Mouse (Mus musculus) liver, postnatal 0 days (tissue): ENCODE measurements around the gene Sema3f. TPM values are rescaled to one million over a fixed set of nuclear protein-coding genes. Genes with fewer than 3 reads are reported as not detected.
A peak's percentile ranks its signal among the peaks of the same experiment; 100 is the strongest.

Experiments used
- ATAC-seq: fragments of 200-750 bp; cut with Nextera tagmentation; 2 replicates; pipeline ENCODE4 v1.8.0; 2017; ENCODE audit warnings: mild to moderate bottlenecking, moderate library complexity
- DNase-seq: peaks from one replicate; pipeline ENCODE4 v3.0.0-alpha.2; 2016
- H3K27ac ChIP-seq: fragments of 300-500 bp; sonication (generic); 2 replicates; pipeline ENCODE4 v1.5.1; 2014; ENCODE audit warnings: antibody characterized with exemption, moderate library complexity, mild to moderate bottlenecking, low read depth
- H3K27me3 ChIP-seq: fragments of 300-500 bp; sonication (generic); 2 replicates; pipeline ENCODE4 v1.6.1; 2014; ENCODE audit warnings: low read length, control low read depth, mixed read lengths; ENCODE audit not compliant: insufficient read depth
- H3K36me3 ChIP-seq: fragments of 300-500 bp; sonication (generic); replicated peaks from 2 replicates; pipeline ENCODE4 v1.6.1; 2014; ENCODE audit warnings: mild to moderate bottlenecking, control low read depth, low read length, moderate library complexity, mixed read lengths; ENCODE audit not compliant: insufficient read depth
- H3K4me1 ChIP-seq: fragments of 300-500 bp; sonication (generic); 2 replicates; pipeline ENCODE4 v1.6.1; 2014; ENCODE audit warnings: antibody characterized with exemption, mild to moderate bottlenecking, control low read depth; ENCODE audit not compliant: insufficient read depth
- H3K4me2 ChIP-seq: fragments of 300-500 bp; sonication (generic); 2 replicates; pipeline ENCODE4 v1.6.1; 2014; ENCODE audit warnings: low read depth, mild to moderate bottlenecking, low read length, moderate library complexity, mixed read lengths
- H3K4me3 ChIP-seq: fragments of 300-500 bp; sonication (generic); 2 replicates; pipeline ENCODE4 v1.5.1; 2014; ENCODE audit warnings: low read depth, low read length
- H3K9ac ChIP-seq: fragments of 300-500 bp; sonication (generic); replicated peaks from 2 replicates; pipeline ENCODE4 v1.6.1; 2014; ENCODE audit warnings: mild to moderate bottlenecking, moderate library complexity
- H3K9me3 ChIP-seq: fragments of 300-500 bp; sonication (generic); 2 replicates; pipeline ENCODE4 v1.6.1; 2016; ENCODE audit warnings: mild to moderate bottlenecking, control low read depth, low read length, mixed read lengths
- CTCF ChIP-seq: sonication (generic); IDR thresholded peaks from 2 replicates; pipeline ENCODE4 v1.5.1; 2016; ENCODE audit warnings: antibody characterized with exemption, low read depth
- EP300 ChIP-seq: IDR thresholded peaks from 2 replicates; pipeline ENCODE4 v1.6.1; 2016; ENCODE audit warnings: antibody characterized with exemption, low read depth, mild to moderate bottlenecking
- WGBS: fragments of 180-500 bp; shearing (Covaris S2); extraction: QIAGEN DNeasy Blood & Tissue Kit; methylation state at CpG from one replicate; pipeline ENCODE4 v1.1.7; 2014; ENCODE audit not compliant: insufficient replicate concordance; 5-methylcytosine and 5-hydroxymethylcytosine counted together
- polyA plus RNA-seq: library from polyadenylated mRNA; unstranded; fragments of >200 nt; fragmentation: Nextera tagmentation; extraction: Ambion mirVana; gene quantifications from 2 replicates; pipeline ENCODE4 v1.2.1, GENCODE M21; 2015

Sema3f gene
- polyA plus RNA-seq, 1 experiment from 2014 or later, result 0.76 TPM

DNA sequence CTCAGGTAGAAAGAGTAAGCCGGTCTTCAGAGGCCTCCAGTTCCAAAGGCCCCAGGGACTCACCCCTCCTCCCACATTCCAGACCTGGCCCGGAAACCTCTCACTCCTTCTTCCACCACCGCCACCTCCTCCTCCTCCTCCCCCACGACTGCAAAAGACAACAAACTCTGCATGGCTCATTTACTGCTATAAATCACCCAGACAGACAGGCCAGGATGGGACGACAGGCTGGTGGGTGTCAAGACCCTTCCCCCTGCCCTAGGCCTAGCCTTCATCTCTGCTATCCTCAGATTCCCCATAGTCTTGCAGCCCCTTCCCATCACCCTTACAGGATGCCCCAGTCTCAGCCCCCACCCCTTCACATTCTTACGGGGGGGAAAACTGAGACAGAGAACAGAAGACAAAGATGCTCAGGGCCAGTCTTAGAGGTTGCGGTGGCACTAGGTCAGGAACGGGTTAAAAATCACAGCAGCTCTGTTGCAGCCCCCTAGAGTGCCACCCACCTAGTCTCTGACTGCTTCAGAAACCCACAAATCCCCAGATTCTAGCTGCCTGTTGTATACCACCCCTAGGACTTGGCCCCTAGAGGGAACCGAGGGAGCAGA, 10.8 kb downstream of the Sema3f start:
- peaks cover 3% of the 10 kb centered on the region; the same call in 1 of the 2 replicates for H3K27me3 ChIP-seq
- TF ChIP-seq CTCF (no peak), EP300 (no peak)
- 48% methylated on average over 9 of the region's 9 CpGs for WGBS
- H3K4me1 ChIP-seq, result peaks cover 10% of the 10 kb centered on the region
- no peak overlapping the region for H3K4me2 ChIP-seq
- H3K36me3 ChIP-seq, result no peaks in the 10 kb centered on the region
- DNase-seq, result no peak
- H3K9me3 ChIP-seq, result no peaks in the 10 kb centered on the region
- H3K27ac ChIP-seq, result no peak overlapping the region
- no peak overlapping the region for H3K4me3 ChIP-seq
- no peak overlapping the region for H3K9ac ChIP-seq
- ATAC-seq, result no peak

DNA sequence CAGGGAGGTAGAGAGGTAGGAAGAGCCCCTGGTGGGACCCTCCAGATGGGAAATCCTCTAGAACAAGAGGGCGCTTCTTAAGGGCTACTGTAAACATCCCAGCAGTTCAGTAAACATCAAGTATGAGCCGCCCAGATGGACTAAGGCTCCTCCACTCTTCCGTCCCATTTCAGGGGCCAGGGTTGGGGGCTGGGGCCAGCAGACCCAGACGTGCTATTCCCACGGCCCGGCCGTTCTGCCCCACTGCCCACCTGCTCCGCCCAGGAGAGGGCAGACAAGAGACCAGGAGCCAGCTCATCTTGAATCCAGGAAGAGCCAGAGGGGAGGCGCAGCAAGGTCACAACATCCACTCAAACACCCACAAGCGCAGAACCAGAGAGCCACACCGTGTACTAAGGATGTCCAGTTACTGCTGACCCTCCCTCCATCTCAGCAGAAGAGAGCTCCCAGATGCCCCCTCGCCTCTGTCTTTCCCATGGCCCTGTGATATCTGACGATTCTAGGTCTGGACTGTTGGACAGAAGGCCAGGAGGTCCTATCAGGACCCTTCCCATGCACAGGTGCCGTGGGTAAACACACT, 11.6 kb downstream of the Sema3f start:
- Histone ChIP-seq H3K27me3 (no peaks in the 10 kb centered on the region; the same call in 1 of the 2 replicates), H3K4me2 (no peak overlapping the region), H3K36me3 (no peaks in the 10 kb centered on the region), H3K4me3 (no peak overlapping the region), H3K27ac (no peak overlapping the region), H3K9me3 (no peaks in the 10 kb centered on the region), H3K9ac (no peak overlapping the region), H3K4me1 (peaks cover 10% of the 10 kb centered on the region)
- ATAC-seq, result no peak
- WGBS, result 42% methylated on average over 14 of the region's 14 CpGs
- no peak for TF ChIP-seq EP300
- TF ChIP-seq CTCF, result peak; percentile 14; the same call in 1 of the 2 replicates
- DNase-seq, result no peak

DNA sequence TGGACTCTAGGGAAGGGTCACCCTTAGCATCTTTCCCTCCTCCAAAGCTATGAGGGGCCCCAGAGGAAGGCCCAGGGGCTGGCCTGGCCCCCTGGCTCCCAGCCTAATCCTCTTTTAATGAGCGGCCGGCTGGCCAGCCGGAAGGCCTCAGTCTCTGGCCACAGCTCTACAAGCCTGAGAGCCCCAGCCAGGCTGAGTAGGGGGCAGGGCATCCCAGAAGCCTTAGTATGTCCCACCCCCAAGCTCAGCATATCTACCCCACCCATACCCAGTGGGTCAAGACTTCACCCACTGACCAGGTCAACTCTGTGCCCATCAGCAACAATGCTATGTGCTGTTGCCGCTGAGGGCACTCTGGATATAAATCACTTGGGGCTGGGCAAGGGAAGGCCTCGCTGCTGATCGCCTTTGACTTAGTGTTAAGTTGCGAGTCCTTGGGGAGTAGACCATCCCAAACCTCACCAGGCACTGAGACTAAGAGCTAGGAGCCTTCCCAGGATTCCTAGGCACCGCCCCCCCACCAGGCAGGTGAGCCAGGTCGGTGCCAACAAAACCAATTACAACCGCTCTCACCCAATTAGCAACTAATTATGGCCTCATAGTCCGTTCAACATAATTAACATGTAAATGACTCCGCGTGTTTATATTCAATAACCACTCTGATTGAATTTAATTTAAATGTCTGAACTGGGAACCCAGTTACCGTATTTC, 12.3 kb downstream of the Sema3f start:
- no peak for DNase-seq
- peaks cover 8% of the 10 kb centered on the region for H3K4me1 ChIP-seq
- H3K27ac ChIP-seq, result no peak overlapping the region
- TF ChIP-seq EP300, result no peak
- TF ChIP-seq CTCF, result no peak
- H3K9ac ChIP-seq, result no peak overlapping the region
- no peak overlapping the region for H3K4me3 ChIP-seq
- no peaks in the 10 kb centered on the region for H3K36me3 ChIP-seq
- no peak overlapping the region for H3K4me2 ChIP-seq
- ATAC-seq, result no peak
- H3K27me3 ChIP-seq, result no peaks in the 10 kb centered on the region; the same call in 1 of the 2 replicates
- H3K9me3 ChIP-seq, result no peaks in the 10 kb centered on the region
- 68% methylated on average over 14 of the region's 14 CpGs for WGBS

DNA sequence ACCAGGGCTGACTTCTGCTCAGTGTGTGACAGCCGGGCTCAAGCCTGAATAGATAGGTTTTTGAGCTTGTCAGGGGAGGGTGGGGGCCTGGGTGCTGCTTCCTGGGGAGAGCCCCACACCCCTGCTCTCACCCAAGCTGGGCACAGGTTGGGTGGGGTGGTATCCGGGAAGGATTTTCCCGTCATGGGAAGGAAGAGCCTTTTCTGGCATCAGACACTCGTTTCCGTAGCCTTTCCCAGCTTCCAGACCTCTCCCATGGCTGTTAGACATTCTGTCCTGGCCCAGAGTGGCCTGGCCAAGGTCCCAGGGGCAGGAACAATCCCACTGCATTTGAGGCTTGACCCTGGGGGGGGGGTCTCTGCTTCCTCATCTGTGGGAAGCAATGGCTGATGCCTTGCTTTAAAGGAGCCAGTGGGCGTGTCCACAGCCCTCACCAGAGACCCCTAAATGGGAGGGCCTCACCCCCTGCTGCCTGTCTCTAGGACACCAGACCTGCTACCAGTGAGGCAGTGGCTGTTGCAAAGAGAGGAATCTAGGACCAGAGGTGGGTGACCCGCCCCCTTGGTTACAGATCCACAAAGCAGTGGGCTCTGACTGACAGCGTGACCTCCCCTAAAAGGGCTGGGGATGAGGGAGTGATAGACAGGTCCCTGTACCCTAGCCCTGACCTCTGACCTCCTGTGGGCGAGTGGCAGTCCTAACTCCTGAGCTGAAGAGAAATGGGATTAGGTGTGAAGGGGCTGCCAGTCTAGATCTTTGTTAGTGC, 13.2 kb downstream of the Sema3f start:
- Histone ChIP-seq H3K9ac (no peak overlapping the region), H3K36me3 (no peaks in the 10 kb centered on the region), H3K27ac (peak overlapping the region; percentile 29; the same call in 1 of the 2 replicates), H3K4me1 (peaks cover 8% of the 10 kb centered on the region), H3K4me2 (no peak overlapping the region), H3K27me3 (no peaks in the 10 kb centered on the region; the same call in 1 of the 2 replicates), H3K4me3 (no peak overlapping the region), H3K9me3 (no peaks in the 10 kb centered on the region)
- ATAC-seq, result no peak
- DNase-seq, result no peak
- 60% methylated on average over 9 of the region's 9 CpGs for WGBS
- TF ChIP-seq CTCF, result no peak
- no peak for TF ChIP-seq EP300

DNA sequence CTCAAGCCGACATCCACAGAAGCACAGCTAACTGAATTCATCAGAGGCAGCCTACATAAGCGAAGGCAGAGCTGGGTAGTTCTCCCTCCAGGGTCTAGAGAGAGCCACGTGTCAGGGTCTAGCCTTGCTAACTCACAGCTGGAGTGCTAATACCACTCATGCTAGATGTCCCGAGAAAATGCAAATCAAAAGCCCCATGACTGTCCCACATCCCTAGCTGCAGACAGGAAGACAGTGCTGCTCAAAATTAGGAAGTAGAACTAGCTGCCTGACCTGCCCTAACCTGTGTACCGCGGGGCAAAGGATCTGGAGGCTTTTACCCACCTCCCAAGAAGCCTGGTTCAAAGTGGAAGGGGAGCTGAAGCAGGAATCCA, 14.2 kb downstream of the Sema3f start:
- no peak for DNase-seq
- Histone ChIP-seq H3K4me1 (peaks cover 8% of the 10 kb centered on the region), H3K9ac (no peak overlapping the region), H3K27ac (peak overlapping the region; percentile 48), H3K27me3 (no peaks in the 10 kb centered on the region; the same call in 1 of the 2 replicates), H3K9me3 (no peaks in the 10 kb centered on the region), H3K36me3 (no peaks in the 10 kb centered on the region), H3K4me3 (no peak overlapping the region), H3K4me2 (no peak overlapping the region)
- TF ChIP-seq CTCF, result no peak
- no peak for TF ChIP-seq EP300
- no peak for ATAC-seq
- WGBS, result 20% methylated on average over 6 of the region's 6 CpGs
